Mouse (Mus musculus) intestine, embryonic 16.5 days (tissue): ENCODE measurements around the gene Abca2. TPM values are rescaled to one million over a fixed set of nuclear protein-coding genes. Genes with fewer than 3 reads are reported as not detected.
A peak's percentile ranks its signal among the peaks of the same experiment; 100 is the strongest.

Experiments used
- ATAC-seq: fragments of 200-750 bp; cut with Nextera tagmentation; 2 replicates; pipeline ENCODE4 v1.8.0; 2017; ENCODE audit warnings: moderate TSS enrichment, moderate library complexity
- H3K27ac ChIP-seq: fragments of 300-500 bp; sonication (generic); 2 replicates; pipeline ENCODE4 v1.5.1; 2014; ENCODE audit warnings: mild to moderate bottlenecking, low read length
- H3K27me3 ChIP-seq: fragments of 300-500 bp; sonication (generic); replicated peaks from 2 replicates; pipeline ENCODE4 v1.6.1; 2014; ENCODE audit warnings: low read length, control low read depth, mixed read lengths; ENCODE audit not compliant: control insufficient read depth, insufficient read depth
- H3K36me3 ChIP-seq: fragments of 300-500 bp; sonication (generic); 2 replicates; pipeline ENCODE4 v1.6.1; 2014; ENCODE audit warnings: low read length, control low read depth; ENCODE audit not compliant: control insufficient read depth, insufficient read depth
- H3K4me1 ChIP-seq: fragments of 300-500 bp; sonication (generic); 2 replicates; pipeline ENCODE4 v1.6.1; 2014; ENCODE audit warnings: low read length, control low read depth, mixed read lengths; ENCODE audit not compliant: control insufficient read depth, insufficient read depth
- H3K4me2 ChIP-seq: fragments of 300-500 bp; sonication (generic); 2 replicates; pipeline ENCODE4 v1.6.1; 2014; ENCODE audit warnings: low read depth, low read length, control low read depth
- H3K4me3 ChIP-seq: fragments of 300-500 bp; sonication (generic); 2 replicates; pipeline ENCODE4 v1.5.1; 2014; ENCODE audit warnings: mild to moderate bottlenecking, low read length
- H3K9ac ChIP-seq: fragments of 300-500 bp; sonication (generic); 2 replicates; pipeline ENCODE4 v1.6.1; 2014; ENCODE audit warnings: low read depth, low read length
- H3K9me3 ChIP-seq: fragments of 300-500 bp; sonication (generic); 2 replicates; pipeline ENCODE4 v1.6.1; 2016; ENCODE audit warnings: low read length, control low read depth; ENCODE audit not compliant: control insufficient read depth
- WGBS: fragments of 180-500 bp; shearing (Covaris S2); extraction: QIAGEN DNeasy Blood & Tissue Kit; methylation state at CpG from one replicate; pipeline ENCODE4 v1.1.7; 2014; 5-methylcytosine and 5-hydroxymethylcytosine counted together
- polyA plus RNA-seq: library from polyadenylated mRNA; unstranded; fragments of >200 nt; fragmentation: Nextera tagmentation; extraction: Ambion mirVana; gene quantifications from 2 replicates; pipeline ENCODE4 v1.2.1, GENCODE M21; 2015

The Abca2 gene
- polyA plus RNA-seq: 2.1 and 2.8 TPM in 2 replicates

DNA sequence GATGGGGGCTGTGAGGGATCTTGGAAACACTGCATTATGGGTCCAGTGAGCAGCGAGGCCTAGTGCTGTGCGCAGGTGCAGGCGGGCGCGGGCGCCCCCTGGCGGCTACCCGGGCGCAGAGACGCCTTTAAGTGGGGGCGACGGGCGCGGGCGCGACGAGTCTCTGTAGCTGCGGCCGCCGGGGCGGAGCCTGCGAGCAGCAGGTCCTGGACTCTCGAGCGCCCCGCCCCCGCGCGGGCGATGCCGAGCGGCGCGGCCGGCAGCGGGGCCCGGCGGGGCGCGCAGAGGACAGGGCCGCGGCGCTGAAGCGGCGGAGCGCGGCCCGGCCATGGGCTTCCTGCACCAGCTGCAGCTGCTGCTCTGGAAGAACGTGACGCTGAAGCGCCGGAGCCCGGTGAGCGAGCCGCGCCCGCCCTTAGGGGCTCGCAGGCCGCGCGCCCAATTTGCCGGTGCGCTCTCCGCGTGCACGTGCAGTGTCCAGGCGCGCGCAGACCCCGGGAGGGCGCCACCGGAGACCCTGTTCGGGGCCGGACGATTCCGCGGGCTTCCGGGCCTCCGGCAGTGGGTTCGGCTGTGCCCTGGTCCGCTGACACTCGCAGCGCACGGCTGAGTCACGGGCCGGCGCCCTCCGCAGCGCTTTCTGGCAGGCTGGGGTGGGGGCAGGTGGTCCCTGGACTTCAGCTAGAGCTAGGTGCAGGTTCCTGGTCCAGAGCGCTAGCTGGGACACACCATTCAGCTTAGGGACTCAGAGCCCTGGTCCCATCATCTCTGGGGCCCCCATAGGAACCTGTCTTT is at the start of gene Abca2:
TSS of gene Abca2 (plus strand) at position 262 of the 795 bp plus-strand sequence.
- peak; percentile 91 for ATAC-seq
- WGBS: under 1% methylated on average over 89 of the region's 89 CpGs
- 0 out of 2 replicates have a peak, but pooled peaks cover 3% of the 10 kb centered on the region for H3K4me1 ChIP-seq
- H3K9ac ChIP-seq: peak within 1 kb of the TSS; percentile 76
- H3K27ac ChIP-seq: no peak within 1 kb of the TSS
- peaks cover 12% of the 10 kb centered on the region; the same call in 1 of the 2 replicates for H3K27me3 ChIP-seq
- H3K36me3 ChIP-seq: no peaks in the 10 kb centered on the region
- H3K9me3 ChIP-seq: no peaks in the 10 kb centered on the region
- peak within 1 kb of the TSS; percentile 97 for H3K4me2 ChIP-seq
- peak within 1 kb of the TSS; percentile 75 for H3K4me3 ChIP-seq

DNA sequence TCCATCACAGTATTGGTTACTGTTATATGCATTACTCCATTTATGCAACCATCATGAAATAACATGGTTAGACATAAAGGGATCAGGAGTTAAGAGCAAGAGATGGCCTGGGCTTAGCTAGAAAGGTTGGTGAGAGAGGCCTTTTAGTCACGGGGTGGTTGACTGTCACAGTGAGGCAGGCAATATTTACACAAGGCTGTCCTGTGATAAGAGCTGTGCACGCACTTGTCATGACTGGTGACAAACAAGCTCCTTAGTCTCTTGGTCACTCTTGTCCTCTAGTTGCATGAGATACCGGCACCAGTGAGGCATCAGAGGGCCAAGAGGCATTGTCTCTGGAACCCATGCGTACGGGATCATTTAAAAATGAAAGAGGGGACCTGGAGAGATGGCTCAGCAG is 44.0 kb upstream of the Abca2 start:
- Histone ChIP-seq H3K4me3 (no peak overlapping the region), H3K36me3 (no peaks in the 10 kb centered on the region), H3K9ac (no peak overlapping the region), H3K4me1 (no peaks in the 10 kb centered on the region), H3K4me2 (no peak overlapping the region), H3K27ac (no peak overlapping the region), H3K27me3 (no peaks in the 10 kb centered on the region), H3K9me3 (no peaks in the 10 kb centered on the region)
- ATAC-seq: peak; percentile 40; the same call in 1 of the 2 replicates
- WGBS: 59% methylated on average over 5 of the region's 5 CpGs

DNA sequence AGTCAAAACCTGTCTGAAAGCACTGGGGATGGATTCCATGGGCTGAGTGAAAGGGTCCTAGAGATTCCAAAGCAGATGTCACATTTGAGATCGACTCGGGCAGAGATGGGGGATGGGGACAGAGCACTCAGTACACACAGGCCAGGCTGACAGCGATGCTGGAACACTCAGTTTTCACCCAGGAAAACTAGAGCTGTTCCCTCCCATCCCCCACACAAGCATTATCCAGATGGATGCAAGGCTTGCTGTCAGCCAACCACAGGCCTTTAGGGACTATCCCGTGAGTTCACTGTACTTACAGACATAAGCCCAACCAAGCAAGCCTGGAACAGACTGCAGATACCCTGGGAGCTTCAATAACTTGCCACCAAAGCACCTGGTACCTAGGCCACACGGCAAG is 37.2 kb upstream of the Abca2 start:
- Histone ChIP-seq H3K27ac (no peak overlapping the region), H3K27me3 (no peaks in the 10 kb centered on the region), H3K9ac (no peak overlapping the region), H3K36me3 (no peaks in the 10 kb centered on the region), H3K4me1 (peaks cover 15% of the 10 kb centered on the region), H3K4me3 (no peak overlapping the region), H3K4me2 (no peak overlapping the region), H3K9me3 (no peaks in the 10 kb centered on the region)
- no peak for ATAC-seq
- 62% methylated on average over 5 of the region's 5 CpGs for WGBS

GRCm38 (mm10) chr2:25394281-25395221 is 34.0 kb upstream of the Abca2 start:
- H3K9me3 ChIP-seq: no peaks in the 10 kb centered on the region
- 0 out of 2 replicates have a peak, but pooled peaks have one; percentile 10 for ATAC-seq
- H3K27ac ChIP-seq: 0 out of 2 replicates have a peak overlapping the region, but pooled peaks have one; percentile 6
- H3K4me1 ChIP-seq: peaks cover 19% of the 10 kb centered on the region
- H3K36me3 ChIP-seq: no peaks in the 10 kb centered on the region
- no peak overlapping the region for H3K4me2 ChIP-seq
- H3K4me3 ChIP-seq: no peak overlapping the region
- WGBS: 41% methylated on average over 3 of the region's 3 CpGs
- no peak overlapping the region for H3K9ac ChIP-seq
- peaks cover 13% of the 10 kb centered on the region; the same call in 1 of the 2 replicates for H3K27me3 ChIP-seq

DNA sequence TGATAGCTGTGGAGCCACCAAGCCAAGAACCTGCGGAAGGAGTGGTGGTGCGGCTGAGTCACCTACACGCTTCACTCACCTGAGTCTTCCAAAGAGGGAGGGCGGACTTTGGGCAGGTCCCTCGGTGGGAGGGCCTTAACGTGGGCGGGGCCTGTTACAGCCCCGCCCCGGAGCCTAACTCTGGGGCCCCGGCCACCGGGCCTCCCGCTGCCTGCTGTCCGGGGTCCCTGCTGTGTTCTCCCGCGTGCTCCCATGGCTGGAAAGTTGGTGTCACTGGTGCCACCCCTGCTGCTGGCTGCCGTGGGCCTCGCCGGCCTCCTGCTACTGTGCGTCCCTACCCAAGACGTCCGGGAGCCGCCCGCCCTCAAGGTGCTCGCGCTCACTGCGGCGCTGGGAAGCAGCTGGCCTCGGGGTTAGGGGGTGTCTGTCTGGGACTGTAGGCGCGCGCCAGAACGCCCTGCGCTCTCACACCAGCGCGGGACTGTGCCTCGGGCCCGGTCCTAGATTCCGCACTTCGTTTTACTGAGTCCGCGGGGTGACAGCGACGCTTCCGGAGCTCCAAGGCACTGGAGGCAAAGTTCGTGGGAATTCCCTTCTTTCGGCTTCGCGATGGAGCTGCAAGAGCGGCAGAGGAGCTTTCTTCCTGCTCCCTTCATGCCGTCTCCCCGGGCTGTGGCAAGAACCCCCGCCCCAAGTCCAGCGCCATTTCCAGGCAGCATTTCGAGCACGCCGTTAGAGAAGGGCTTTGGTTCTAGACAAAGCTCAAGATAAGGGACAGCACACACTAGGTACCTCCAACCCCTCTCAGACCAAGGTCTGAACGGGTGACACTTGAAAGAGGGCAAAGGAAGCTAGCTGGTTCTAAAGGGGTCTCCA is 32.5 kb upstream of the Abca2 start, which contains the start of gene Entpd2:
TSS of gene Entpd2 (plus strand) at position 154 of the 876 bp plus-strand sequence.
- Histone ChIP-seq H3K36me3 (no peaks in the 10 kb centered on the region), H3K4me3 (peak within 1 kb of the TSS; percentile 64), H3K9me3 (no peaks in the 10 kb centered on the region), H3K27ac (peak within 1 kb of the TSS; percentile 69), H3K4me2 (peak within 1 kb of the TSS; percentile 88), H3K27me3 (peaks cover 26% of the 10 kb centered on the region; the same call in 1 of the 2 replicates), H3K4me1 (peaks cover 25% of the 10 kb centered on the region), H3K9ac (peak within 1 kb of the TSS; percentile 73)
- peak; percentile 90 for ATAC-seq
- WGBS: 1% methylated on average over 57 of the region's 57 CpGs

DNA sequence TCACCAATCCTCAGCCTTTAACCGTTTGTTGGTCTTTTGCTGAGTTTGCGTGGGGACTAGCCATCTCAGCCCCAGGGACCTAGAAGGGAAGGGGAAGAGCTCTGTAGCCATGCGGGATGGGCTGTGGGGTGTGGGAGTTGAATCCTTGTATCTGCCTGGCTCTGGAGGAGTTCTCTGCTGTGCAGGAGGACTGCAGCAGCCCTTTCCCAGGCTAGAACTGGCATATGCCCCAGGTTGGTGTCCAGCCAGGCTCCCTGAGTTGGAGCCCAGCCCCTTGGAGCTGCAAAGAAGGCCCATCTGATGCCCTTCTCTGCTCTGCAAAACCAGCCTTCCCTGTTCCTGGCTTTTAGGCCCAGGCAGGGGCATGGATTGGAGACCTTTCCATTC is 31.9 kb upstream of the Abca2 start:
- 42% methylated on average over 3 of the region's 3 CpGs for WGBS
- Histone ChIP-seq H3K4me3 (peak overlapping the region; percentile 64), H3K27me3 (peaks cover 30% of the 10 kb centered on the region; the same call in 1 of the 2 replicates), H3K27ac (no peak overlapping the region), H3K4me2 (peak overlapping the region; percentile 88), H3K36me3 (no peaks in the 10 kb centered on the region), H3K9ac (peak overlapping the region; percentile 73; the same call in 1 of the 2 replicates), H3K4me1 (peaks cover 25% of the 10 kb centered on the region), H3K9me3 (no peaks in the 10 kb centered on the region)
- no peak for ATAC-seq

DNA sequence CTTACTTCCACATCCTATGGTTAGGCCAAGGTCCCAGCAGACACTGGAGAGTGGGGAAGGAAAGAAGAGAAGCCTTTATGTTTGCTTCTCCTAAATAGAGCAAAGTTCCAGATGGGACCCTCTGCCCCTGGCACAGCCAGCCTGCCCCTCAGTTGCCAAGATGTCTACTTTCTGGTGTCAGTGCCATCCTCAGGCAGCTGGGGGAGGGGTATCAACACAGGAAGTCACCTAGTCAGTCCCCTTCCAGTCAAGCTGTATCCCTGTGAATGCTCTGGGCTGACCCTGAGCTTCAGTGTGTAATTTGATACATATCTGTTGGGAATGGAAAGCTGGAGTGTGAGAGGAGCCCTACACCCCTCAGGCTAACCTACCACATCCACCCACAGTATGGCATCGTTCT is 31.5 kb upstream of the Abca2 start:
- no peak for ATAC-seq
- Histone ChIP-seq H3K9ac (peak overlapping the region; percentile 73; the same call in 1 of the 2 replicates), H3K9me3 (no peaks in the 10 kb centered on the region), H3K4me1 (peaks cover 25% of the 10 kb centered on the region), H3K27me3 (peaks cover 30% of the 10 kb centered on the region; the same call in 1 of the 2 replicates), H3K36me3 (no peaks in the 10 kb centered on the region), H3K27ac (no peak overlapping the region), H3K4me3 (peak overlapping the region; percentile 64; the same call in 1 of the 2 replicates), H3K4me2 (no peak overlapping the region)
- 50% methylated on average over 1 of the region's 1 CpGs for WGBS

- H3K27ac ChIP-seq: no peak overlapping the region
- H3K36me3 ChIP-seq: no peaks in the 10 kb centered on the region
- H3K27me3 ChIP-seq: peaks cover 30% of the 10 kb centered on the region; the same call in 1 of the 2 replicates
- no peak overlapping the region for H3K4me2 ChIP-seq
- ATAC-seq: no peak
- H3K4me1 ChIP-seq: peaks cover 25% of the 10 kb centered on the region
- no peaks in the 10 kb centered on the region for H3K9me3 ChIP-seq
- H3K4me3 ChIP-seq: no peak overlapping the region
- no peak overlapping the region for H3K9ac ChIP-seq
- WGBS: 85% methylated on average over 7 of the region's 7 CpGs
Measured at GRCm38 (mm10) chr2:25398065-25398464, 30.4 kb upstream of the Abca2 start.
